Comparison of ENCODE assay signal across 8 mouse cellular contexts in genomic region chr13:111489802-111490723, GRCm38 (mm10). TPM values are rescaled to one million over a fixed set of nuclear protein-coding genes. Genes with fewer than 3 reads are reported as not detected.
DNase-seq lines count a peak whose midpoint lies in the region; ATAC-seq lines count a peak whose summit lies in the region.

TSS of gene Gpbp1 (minus strand) at chr13:111490111.

- H3K27ac ChIP-seq in heart, embryonic 14.5 days (replicated peaks in 1 of 2; ENCODE audit: control insufficient read depth in 1 of 2, insufficient read depth in 1 of 2, low read depth in 2 of 2, low read length in 2 of 2): peak within 1 kb of the TSS; percentile 92 to 99
- peak within 1 kb of the TSS; percentile 98 for H3K27ac ChIP-seq in liver, embryonic 13.5 days
- peak within 1 kb of the TSS; percentile 99 for H3K27ac ChIP-seq in stomach, embryonic 16.5 days (ENCODE audit: low read length)

- H3K4me1 ChIP-seq in heart, embryonic 14.5 days (ENCODE audit: control insufficient read depth in 2 of 2, insufficient read depth in 2 of 2, low read length in 2 of 2): peaks cover 0 to 22% of the 10 kb centered on the region in 2 experiments; a peak in 2 of 4 replicates
- peaks cover 32% of the 10 kb centered on the region for H3K4me1 ChIP-seq in liver, embryonic 13.5 days (replicated peaks)
- H3K4me1 ChIP-seq in stomach, embryonic 16.5 days (ENCODE audit: control insufficient read depth, insufficient read depth, low read length): peaks cover 13% of the 10 kb centered on the region

- H3K4me2 ChIP-seq in heart, embryonic 14.5 days (ENCODE audit: low read length): peak within 1 kb of the TSS; percentile 85
- peak within 1 kb of the TSS; percentile 84 for H3K4me2 ChIP-seq in liver, embryonic 13.5 days
- H3K4me2 ChIP-seq in stomach, embryonic 16.5 days (ENCODE audit: low read depth, low read length): peak within 1 kb of the TSS; percentile 82

- whole genome bisulfite sequencing in heart, embryonic 14.5 days: under 1% methylated on average over 103 of the region's 109 CpGs
- WGBS in liver, embryonic 13.5 days (ENCODE audit: insufficient replicate concordance): under 1% methylated on average over 86 of the region's 109 CpGs
- WGBS in stomach, embryonic 16.5 days: under 1% methylated on average over 100 of the region's 109 CpGs

- peak within 1 kb of the TSS; percentile 87 to 95 for H3K4me3 ChIP-seq in heart, embryonic 14.5 days (ENCODE audit: control insufficient read depth in 1 of 2, insufficient read depth in 1 of 2, low read depth in 1 of 2, low read length in 2 of 2)
- peak within 1 kb of the TSS; percentile 92 for H3K4me3 ChIP-seq in liver, embryonic 13.5 days (replicated peaks)
- H3K4me3 ChIP-seq in stomach, embryonic 16.5 days (replicated peaks; ENCODE audit: low read length): peak within 1 kb of the TSS; percentile 93

- peak; percentile 99 for DNase-seq in c-Kit-negative CD71-positive TER-119-positive erythroid progenitor cells, embryonic 14.5 days (ENCODE audit: low read depth, low spot score)
- peak; percentile 98 for DNase-seq in fibroblast of lung, adult 2 months (ENCODE audit: low read depth)
- DNase-seq in kidney, postnatal 14 days: peak; percentile 100
- DNase-seq in liver, embryonic 13.5 days: peak; percentile 100
- DNase-seq in neural tube, embryonic 10.5 days (ENCODE audit: extremely low spot score, low spot score): peak; percentile 99

- peak within 1 kb of the TSS; percentile 99 for H3K9ac ChIP-seq in heart, embryonic 14.5 days (ENCODE audit: low read length)
- peak within 1 kb of the TSS; percentile 99 for H3K9ac ChIP-seq in liver, embryonic 13.5 days
- H3K9ac ChIP-seq in stomach, embryonic 16.5 days (ENCODE audit: low read length): peak within 1 kb of the TSS; percentile 98

- peaks cover 7% of the 10 kb centered on the region for H3K27me3 ChIP-seq in heart, embryonic 14.5 days (ENCODE audit: control insufficient read depth, insufficient read depth, low read length)
- H3K27me3 ChIP-seq in liver, embryonic 13.5 days: peaks cover 34% of the 10 kb centered on the region
- H3K27me3 ChIP-seq in stomach, embryonic 16.5 days (ENCODE audit: control insufficient read depth, insufficient read depth, low read length): 0 out of 2 replicates have a peak, but pooled peaks cover 5% of the 10 kb centered on the region

- no peaks in the 10 kb centered on the region for H3K9me3 ChIP-seq in heart, embryonic 14.5 days (ENCODE audit: control insufficient read depth, low read length)
- H3K9me3 ChIP-seq in liver, embryonic 13.5 days (replicated peaks): no peaks in the 10 kb centered on the region
- no peaks in the 10 kb centered on the region for H3K9me3 ChIP-seq in stomach, embryonic 16.5 days (replicated peaks; ENCODE audit: control insufficient read depth, low read length)

- no peaks in the 10 kb centered on the region for H3K36me3 ChIP-seq in heart, embryonic 14.5 days (ENCODE audit: control insufficient read depth, insufficient read depth, low read length)
- peaks cover 5% of the 10 kb centered on the region; the same call in 1 of the 2 replicates for H3K36me3 ChIP-seq in liver, embryonic 13.5 days
- H3K36me3 ChIP-seq in stomach, embryonic 16.5 days (ENCODE audit: control insufficient read depth, insufficient read depth, low read length): no peaks in the 10 kb centered on the region

- peak; percentile 89 for ATAC-seq in CD4-positive, CD25-positive, alpha-beta regulatory T cell, adult 4 months
- peak; percentile 99 for ATAC-seq in heart, embryonic 14.5 days (ENCODE audit: insufficient number of reproducible peaks, insufficient read depth, low FRiP score, low read depth)
- ATAC-seq in liver, embryonic 13.5 days (ENCODE audit: low read depth): peak; percentile 91
- ATAC-seq in stomach, embryonic 16.5 days (ENCODE audit: insufficient read depth, low FRiP score): peak; percentile 98

RNA-seq across cellular contexts. Expression of gene Gpbp1, which starts in this region (rescaled TPM):
- polyA plus RNA-seq in CD4-positive, CD25-positive, alpha-beta regulatory T cell, adult 4 months (2017; shearing (Covaris generic)): 100 to 1,000 TPM; 162 to 171 TPM
- polyA plus RNA-seq in heart, embryonic 14.5 days (2014; fragmentation: Nextera tagmentation; extraction: Ambion mirVana): 54.1 and 59.3 TPM in 2 replicates
- polyA plus RNA-seq in liver, embryonic 13.5 days (2015; fragmentation: Nextera tagmentation; extraction: Ambion mirVana): 38.4 and 53.2 TPM in 2 replicates
- polyA plus RNA-seq in stomach, embryonic 16.5 days (2015; fragmentation: Nextera tagmentation; extraction: Ambion mirVana): 66.6 and 77.7 TPM in 2 replicates

Comparison
In these comparisons a context has a peak if more than half of its experiments do, and no peak if none do; other contexts are left out.
1. Peak in every context shown above with its lines: DNase-seq, ATAC-seq, H3K4me3 ChIP-seq and H3K27ac ChIP-seq.